Mouse (Mus musculus): ENCODE data around the gene Rabgap1l.
"Not testable (repeated sequence)": the region's sequence is repeated elsewhere in the genome, so short reads cannot be mapped to it uniquely, and the experiment has no call there.

The Rabgap1l gene

GRCm38 (mm10) chr1:160282166-160282874, 510.7 kb downstream of the Rabgap1l start:
- not testable (repeated sequence) for DNase-seq (ENCODE audit: low read depth)

DNA sequence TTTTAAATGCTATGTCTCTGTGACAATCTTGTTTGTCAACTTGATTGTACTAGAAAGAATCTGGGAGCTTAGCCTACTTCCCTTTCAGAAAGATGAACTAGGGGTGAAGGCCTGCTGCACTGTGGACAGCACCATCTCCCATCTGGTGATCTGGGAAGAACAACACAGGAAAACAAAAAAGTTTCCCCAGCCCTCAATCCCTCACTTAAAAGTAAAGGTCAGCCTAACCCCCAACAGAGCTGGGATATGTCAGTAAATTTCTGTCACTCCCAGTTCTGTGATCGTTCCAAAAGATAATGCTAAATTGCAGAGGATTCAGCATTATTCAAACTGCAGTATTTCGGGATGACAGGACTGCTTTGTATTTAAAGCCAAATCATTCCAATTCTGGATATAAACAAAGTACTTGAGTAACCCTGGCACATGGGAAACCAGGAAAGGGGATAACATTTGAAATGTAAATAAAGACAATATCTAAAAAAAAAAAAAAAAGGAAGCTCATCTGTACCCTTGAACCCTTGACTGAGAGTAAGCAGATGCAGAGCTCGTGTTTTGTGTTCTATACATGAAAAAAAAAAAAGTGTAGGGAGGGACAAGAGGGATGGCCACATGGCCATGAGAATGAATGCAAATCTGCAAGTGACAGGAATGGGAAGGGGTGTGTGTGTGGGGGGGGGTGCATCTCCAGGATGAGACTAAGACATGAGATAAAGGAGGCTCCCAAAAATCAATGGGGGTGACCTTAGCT, 511.5 kb downstream of the Rabgap1l start:
- DNase-seq (ENCODE audit: low read depth): no peak

DNA sequence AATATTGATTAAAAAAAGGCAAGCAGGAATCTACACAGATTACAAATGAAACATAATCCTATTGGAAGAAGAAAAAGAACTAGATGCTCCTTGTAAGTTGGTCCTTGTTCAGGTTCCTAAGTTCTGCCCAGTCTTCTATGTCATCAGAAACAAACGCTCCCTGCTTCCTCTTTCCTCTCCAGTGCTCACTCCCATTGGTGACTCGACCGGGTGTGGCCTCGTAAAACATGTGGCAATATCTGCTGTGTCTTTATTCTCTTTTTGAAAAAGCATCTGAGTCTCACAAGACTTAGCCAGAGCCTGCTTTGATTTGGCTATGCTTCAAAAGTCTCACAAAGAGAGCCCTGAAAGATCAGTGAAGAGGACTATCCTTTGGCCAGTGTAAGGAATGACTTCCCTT, 512.4 kb downstream of the Rabgap1l start:
- no peak for DNase-seq (ENCODE audit: low read depth)

DNA sequence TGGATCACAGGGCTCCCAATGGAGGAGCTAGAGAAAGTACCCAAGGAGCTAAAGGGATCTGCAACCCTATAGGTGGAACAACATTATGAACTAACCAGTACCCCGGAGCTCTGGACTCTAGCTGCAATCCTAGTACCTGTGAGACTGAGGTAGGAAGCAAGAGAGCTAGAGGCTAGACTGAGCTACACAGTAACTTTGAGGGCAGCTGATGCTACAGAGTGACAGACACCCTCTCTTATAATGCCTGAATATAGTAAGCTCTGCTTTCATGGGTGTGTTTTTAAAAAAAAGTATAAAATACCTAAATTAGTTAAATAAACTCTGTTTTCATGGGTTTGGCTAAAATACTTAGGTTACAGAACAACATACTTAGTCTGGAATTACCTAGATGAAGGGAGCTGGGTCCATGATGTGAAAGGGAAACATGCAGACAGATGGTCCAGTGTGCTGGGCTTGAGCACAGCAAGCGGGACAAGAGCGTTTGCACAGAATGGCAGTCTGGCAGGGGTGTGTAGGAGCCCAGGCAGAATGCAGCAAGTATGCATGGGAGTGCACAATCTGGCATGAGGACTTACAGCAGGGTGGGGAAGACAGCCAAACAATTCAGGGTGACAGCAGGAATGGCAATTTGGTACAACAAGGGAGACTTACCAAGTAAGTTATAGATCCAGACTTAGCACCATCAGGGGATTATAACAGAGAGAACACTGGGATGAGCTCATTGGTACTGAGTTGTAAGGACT, 514.9 kb downstream of the Rabgap1l start:
- DNase-seq (ENCODE audit: low read depth): no peak

- no peak for DNase-seq (ENCODE audit: low read depth)
Observed at GRCm38 (mm10) chr1:160275248-160275647, 517.8 kb downstream of the Rabgap1l start.

- no peak for DNase-seq (ENCODE audit: low read depth)
Observed at GRCm38 (mm10) chr1:160273133-160273743, 519.8 kb downstream of the Rabgap1l start.

GRCm38 (mm10) chr1:160271282-160271967, 521.6 kb downstream of the Rabgap1l start:
- no peak for DNase-seq (ENCODE audit: low read depth)

GRCm38 (mm10) chr1:160268322-160268721, 524.7 kb downstream of the Rabgap1l start:
- no peak for DNase-seq (ENCODE audit: low read depth)

- peak; percentile 96 for DNase-seq (ENCODE audit: low read depth)
Observed at GRCm38 (mm10) chr1:160263630-160264346, 529.2 kb downstream of the Rabgap1l start.

GRCm38 (mm10) chr1:160263053-160263452, 530.0 kb downstream of the Rabgap1l start:
- DNase-seq (ENCODE audit: low read depth): no peak

DNA sequence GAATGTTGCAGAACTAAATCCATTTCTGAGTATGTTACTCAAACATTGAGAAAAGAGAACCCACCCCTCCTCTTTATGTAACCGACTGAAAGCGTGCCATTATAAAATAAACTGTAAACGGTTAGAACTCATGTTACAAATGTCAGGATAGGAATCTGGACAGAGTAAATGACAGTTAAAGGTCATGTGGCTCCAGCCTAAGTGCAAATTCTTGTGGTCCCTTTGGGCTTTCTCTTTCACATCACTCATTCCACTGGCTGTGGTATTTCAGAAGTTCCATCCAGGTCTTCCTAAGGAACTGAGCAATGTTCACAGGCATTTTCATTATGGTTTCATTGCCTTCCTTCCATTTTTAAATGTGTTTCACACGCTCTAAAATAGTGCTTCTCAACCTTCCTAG, 530.6 kb downstream of the Rabgap1l start:
- no peak for DNase-seq (ENCODE audit: low read depth)

DNA sequence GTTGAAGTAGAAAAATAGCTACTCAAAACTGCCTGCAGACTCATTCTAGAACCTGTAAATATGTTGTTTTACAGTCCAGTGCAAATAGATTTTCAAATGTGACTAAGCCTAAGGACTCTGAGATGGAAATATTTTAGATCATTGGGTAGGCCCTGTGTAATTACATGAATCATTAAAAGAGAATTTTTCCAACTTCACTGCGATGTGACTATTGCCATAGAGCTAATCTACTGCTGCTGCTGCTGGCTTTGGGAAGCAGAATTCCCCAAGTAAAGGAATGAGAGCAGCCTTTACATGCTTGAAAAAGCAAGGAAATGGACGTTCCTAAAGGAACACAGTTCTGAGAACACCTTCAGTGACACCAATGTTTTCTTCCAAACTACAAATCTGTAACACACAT, 531.2 kb downstream of the Rabgap1l start:
- DNase-seq (ENCODE audit: low read depth): no peak

GRCm38 (mm10) chr1:160260605-160261004, 532.4 kb downstream of the Rabgap1l start:
- DNase-seq (ENCODE audit: low read depth): no peak

GRCm38 (mm10) chr1:160259884-160260283, 533.1 kb downstream of the Rabgap1l start:
- DNase-seq (ENCODE audit: low read depth): no peak

- DNase-seq (ENCODE audit: low read depth): no peak
Observed at GRCm38 (mm10) chr1:160253108-160253507, 539.9 kb downstream of the Rabgap1l start.

DNA sequence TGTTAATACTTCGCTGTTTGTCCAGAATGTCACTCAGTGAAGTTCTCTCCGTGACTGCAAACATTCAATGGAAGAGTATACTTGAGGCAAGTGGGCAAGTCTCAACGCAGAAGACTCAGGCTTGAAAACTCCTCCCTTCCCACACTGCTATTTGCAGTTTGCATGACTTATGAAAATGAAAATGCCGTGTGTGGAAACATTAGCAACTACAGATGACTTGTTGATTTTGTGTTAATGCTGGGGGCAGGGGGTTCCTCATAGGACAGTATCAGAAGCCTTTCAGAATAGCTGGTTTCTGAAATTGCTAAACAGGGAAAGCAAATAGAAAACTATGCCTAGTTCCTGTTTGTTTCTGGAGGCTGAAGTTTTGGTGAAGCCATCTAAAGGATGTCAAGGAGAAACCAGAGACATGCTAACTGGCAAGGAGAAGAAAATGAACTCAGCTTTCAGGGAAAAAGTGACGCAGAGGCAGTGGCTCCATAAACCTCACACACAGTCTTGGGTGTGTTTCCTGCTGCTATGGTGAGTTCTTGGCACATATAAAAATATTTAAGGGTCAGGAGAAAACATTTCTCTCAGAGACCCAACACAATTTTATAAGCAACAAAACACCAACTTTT, 541.5 kb downstream of the Rabgap1l start:
- DNase-seq (ENCODE audit: low read depth): no peak

- DNase-seq (ENCODE audit: low read depth): no peak
Observed at GRCm38 (mm10) chr1:160250782-160251181, 542.2 kb downstream of the Rabgap1l start.

GRCm38 (mm10) chr1:160249786-160250185, 543.2 kb downstream of the Rabgap1l start:
- no peak for DNase-seq (ENCODE audit: low read depth)

DNA sequence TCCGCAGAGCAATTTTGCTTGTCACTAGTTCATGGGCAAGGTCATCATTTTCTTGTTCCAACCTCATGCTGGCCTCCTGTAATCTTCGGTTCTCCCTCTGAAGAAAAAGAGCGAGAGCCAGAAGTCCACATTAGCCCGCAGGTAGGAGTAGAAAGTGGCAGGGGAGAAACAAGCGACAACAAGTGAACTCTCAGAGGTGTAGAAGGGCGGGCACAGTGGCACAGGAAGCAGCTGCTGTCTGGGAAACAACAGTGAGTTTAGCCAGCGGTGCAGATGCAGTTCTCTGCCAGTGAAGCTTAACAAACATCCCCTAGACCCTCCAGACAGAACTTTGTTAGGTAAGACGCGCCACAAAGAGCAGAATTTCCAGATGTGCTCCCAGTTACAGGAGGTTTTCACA, 545.5 kb downstream of the Rabgap1l start:
- DNase-seq (ENCODE audit: low read depth): no peak

- DNase-seq (ENCODE audit: low read depth): no peak
Observed at GRCm38 (mm10) chr1:160246844-160247243, 546.2 kb downstream of the Rabgap1l start.

- no peak for DNase-seq (ENCODE audit: low read depth)
Observed at GRCm38 (mm10) chr1:160245954-160246353, 547.1 kb downstream of the Rabgap1l start.

Measured in fibroblast of lung, adult 2 months (primary cell).